ENCODE assay signal across 31 mouse cellular contexts in genomic region chr3:146347311-146347710, GRCm38 (mm10).
"Had no signal": no experiment of that assay in that cellular context is flagged by ENCODE, and none has a peak within 500 bp of the region (broad histone marks: within the 10 kb centered on the region; RNA-seq: fewer than 3 reads in every experiment).

No protein-coding gene starts in this region.

- H3K9me3 ChIP-seq: limb, embryonic 12.5 days; limb, embryonic 13.5 days; limb, embryonic 15.5 days; liver, embryonic 12.5 days; liver, embryonic 13.5 days; liver, embryonic 15.5 days; lung, embryonic 15.5 days; midbrain, embryonic 10.5 days; midbrain, embryonic 12.5 days; midbrain, embryonic 13.5 days; midbrain, embryonic 15.5 days; neural tube, embryonic 12.5 days had no signal

- H3K9ac ChIP-seq: limb, embryonic 12.5 days; limb, embryonic 13.5 days; limb, embryonic 15.5 days; liver, embryonic 12.5 days; liver, embryonic 13.5 days; liver, embryonic 14.5 days; liver, embryonic 15.5 days; liver, postnatal 0 days; lung, embryonic 14.5 days; lung, embryonic 15.5 days; midbrain, embryonic 12.5 days; midbrain, embryonic 13.5 days; midbrain, embryonic 15.5 days; neural tube, embryonic 12.5 days had no signal

- H3K4me2 ChIP-seq: limb, embryonic 12.5 days; limb, embryonic 13.5 days; limb, embryonic 15.5 days; liver, embryonic 11.5 days; liver, embryonic 12.5 days; liver, embryonic 13.5 days; liver, embryonic 15.5 days; lung, embryonic 14.5 days; lung, embryonic 15.5 days; midbrain, embryonic 12.5 days; midbrain, embryonic 13.5 days; midbrain, embryonic 15.5 days; neural tube, embryonic 12.5 days had no signal

- H3K36me3 ChIP-seq: limb, embryonic 12.5 days; limb, embryonic 13.5 days; limb, embryonic 15.5 days; liver, embryonic 12.5 days; liver, embryonic 13.5 days; liver, embryonic 15.5 days; lung, embryonic 15.5 days; midbrain, embryonic 10.5 days; midbrain, embryonic 12.5 days; midbrain, embryonic 13.5 days; midbrain, embryonic 15.5 days; neural tube, embryonic 12.5 days had no signal

- DNase-seq: left cerebral cortex, postnatal 4 days; liver; liver, embryonic 13.5 days; liver, postnatal 0 days; lung, adult 18-20 months; lung, adult 2 months; lung, embryonic 14.5 days; lung, postnatal 10 days; lung, postnatal 14 days; lung, postnatal 36 days; lung, postnatal 4 days; midbrain, embryonic 14.5 days had no signal

- H3K4me3 ChIP-seq: left cerebral cortex, adult 2 months; limb, embryonic 12.5 days; limb, embryonic 13.5 days; limb, embryonic 15.5 days; liver, embryonic 12.5 days; liver, embryonic 13.5 days; liver, embryonic 15.5 days; lung, embryonic 15.5 days; megakaryocyte, embryonic 14.5 days; midbrain, embryonic 10.5 days; midbrain, embryonic 12.5 days; midbrain, embryonic 13.5 days; midbrain, embryonic 15.5 days; myocyte; neural tube, embryonic 12.5 days had no signal

- ATAC-seq: liver, embryonic 12.5 days; liver, postnatal 0 days; lung, postnatal 0 days; midbrain, embryonic 13.5 days; midbrain, embryonic 15.5 days; midbrain, embryonic 16.5 days had no signal

- H3K27ac ChIP-seq: left cerebral cortex, adult 2 months; limb, embryonic 12.5 days; limb, embryonic 13.5 days; limb, embryonic 15.5 days; liver, embryonic 12.5 days; liver, embryonic 13.5 days; liver, embryonic 14.5 days; liver, embryonic 15.5 days; lung, embryonic 15.5 days; macrophage; midbrain, embryonic 10.5 days; midbrain, embryonic 12.5 days; midbrain, embryonic 13.5 days; midbrain, embryonic 15.5 days; neural tube, embryonic 12.5 days had no signal

- H3K4me1 ChIP-seq: lung, embryonic 15.5 days had no signal

- H3K27me3 ChIP-seq: limb, embryonic 12.5 days; limb, embryonic 15.5 days; lung, embryonic 15.5 days; midbrain, embryonic 15.5 days had no signal
